Mouse (Mus musculus) frontal cortex, postnatal 36 days (tissue): ENCODE results near the gene Slc22a26.
"Not testable (repeated sequence)": the region's sequence is repeated elsewhere in the genome, so short reads cannot be mapped to it uniquely, and the experiment has no call there.

Experiments used
- DNase-seq, 2 experiments: peaks; one replicate each; pipeline ENCODE4 v3.0.0; 2022; ENCODE audit warnings: low spot score in 2 of 2

The Slc22a26 gene

GRCm38 (mm10) chr19:7802571-7802970 is at the start of gene Slc22a26:
Gene Slc22a26 (minus strand): TSS chr19:7802667.
- no peak for DNase-seq

DNA sequence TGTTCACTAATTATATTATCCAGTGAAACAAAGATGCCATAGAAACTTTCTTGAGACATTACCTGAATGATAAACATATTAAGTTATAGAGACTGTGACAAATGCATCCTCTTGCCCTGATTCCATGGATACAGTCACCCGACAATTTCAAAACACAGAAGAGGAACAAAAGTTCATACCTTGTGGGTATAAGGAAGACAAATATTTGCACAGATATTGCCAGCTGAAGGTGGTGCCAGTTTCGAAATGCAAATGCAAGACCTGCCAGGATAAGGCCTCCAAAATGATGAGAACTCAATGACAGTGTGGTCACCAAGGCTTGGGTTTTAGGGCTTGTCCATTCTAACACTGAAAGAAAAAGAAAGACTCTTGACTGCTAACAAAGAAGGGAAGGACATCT is 27.4 kb upstream of the Slc22a26 start:
- no peak for DNase-seq

GRCm38 (mm10) chr19:7790571-7790970 is 11.9 kb downstream of the Slc22a26 start:
- DNase-seq, result no peak

DNA sequence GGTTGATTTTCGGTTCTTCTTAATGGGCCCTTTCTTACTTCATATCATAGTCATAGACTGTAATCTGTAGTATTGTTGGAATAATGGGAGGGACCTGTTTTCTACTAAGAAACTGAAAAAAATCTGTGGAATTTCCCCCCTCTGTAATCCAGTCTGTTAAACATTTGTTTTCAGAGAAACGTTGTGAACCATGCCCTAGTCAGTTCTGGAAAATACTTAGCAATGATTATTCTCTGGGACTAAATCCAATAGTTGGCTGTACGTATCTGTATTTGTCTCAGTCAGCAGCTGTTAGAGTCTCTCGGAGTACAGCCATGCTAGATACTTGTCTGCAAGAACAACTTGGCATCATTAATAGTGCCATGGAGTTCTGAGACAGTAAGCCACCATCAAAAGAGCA is 27.2 kb downstream of the Slc22a26 start:
- no peak for DNase-seq

DNA sequence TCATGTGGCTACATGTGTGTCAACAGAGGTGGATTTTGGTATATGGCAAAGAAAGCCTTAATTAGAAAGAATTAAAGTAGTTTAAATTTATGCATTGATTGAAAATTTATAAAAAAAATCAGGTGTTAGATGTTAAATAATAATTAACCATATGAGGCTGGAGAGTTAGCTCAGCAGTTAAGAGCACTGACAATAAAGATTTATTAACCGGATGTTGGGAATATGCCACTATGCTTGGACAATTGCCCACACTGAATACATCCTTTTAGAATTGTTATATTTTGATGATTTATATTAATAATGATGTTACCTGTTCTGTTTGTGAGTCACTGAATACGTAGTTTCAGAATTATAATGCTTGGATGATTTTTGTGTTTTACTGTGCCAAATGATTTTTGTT is 36.3 kb downstream of the Slc22a26 start:
- no peak for DNase-seq

- DNase-seq, result no peak
Observed at GRCm38 (mm10) chr19:7765599-7765998, 36.9 kb downstream of the Slc22a26 start.

GRCm38 (mm10) chr19:7753371-7753770 is 49.1 kb downstream of the Slc22a26 start:
- DNase-seq, result not testable (repeated sequence)
